Mouse (Mus musculus) gonadal fat pad, adult 2 months (tissue): ENCODE data around the gene Qars. TPM values are rescaled to one million over a fixed set of nuclear protein-coding genes. Genes with fewer than 3 reads are reported as not detected.

Source experiments
- DNase-seq: peaks from one replicate; pipeline ENCODE4 v3.0.0-alpha.2; 2012; ENCODE audit warnings: low read depth
- polyA plus RNA-seq: library from polyadenylated mRNA; depleted of rRNA; stranded (reverse); fragments of >200 nt; gene quantifications from 2 replicates; pipeline ENCODE4 v1.2.3, GENCODE M21; 2012; rRNA removed

Gene Qars
- polyA plus RNA-seq, 1 experiment = 248 TPM

DNA sequence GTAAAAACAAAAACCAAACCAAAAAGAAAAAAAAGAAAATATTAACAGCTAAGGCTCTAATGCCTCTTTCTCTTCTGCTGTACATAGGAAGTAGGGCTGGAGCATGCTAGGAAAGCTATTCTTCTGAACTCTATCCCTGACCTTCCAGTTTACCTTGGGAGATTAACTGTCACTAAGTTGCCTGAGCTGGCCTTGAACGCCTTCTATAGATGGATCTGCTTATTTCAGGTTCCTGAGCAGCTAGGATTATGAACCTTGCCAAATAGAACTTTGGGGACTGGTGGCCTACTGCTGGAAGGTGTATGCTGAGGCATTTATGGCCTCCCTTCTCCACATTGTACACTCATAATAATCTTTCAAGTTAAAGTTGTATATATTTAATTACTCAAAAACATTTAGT, 23.4 kb downstream of the Qars start:
- DNase-seq = no peak

DNA sequence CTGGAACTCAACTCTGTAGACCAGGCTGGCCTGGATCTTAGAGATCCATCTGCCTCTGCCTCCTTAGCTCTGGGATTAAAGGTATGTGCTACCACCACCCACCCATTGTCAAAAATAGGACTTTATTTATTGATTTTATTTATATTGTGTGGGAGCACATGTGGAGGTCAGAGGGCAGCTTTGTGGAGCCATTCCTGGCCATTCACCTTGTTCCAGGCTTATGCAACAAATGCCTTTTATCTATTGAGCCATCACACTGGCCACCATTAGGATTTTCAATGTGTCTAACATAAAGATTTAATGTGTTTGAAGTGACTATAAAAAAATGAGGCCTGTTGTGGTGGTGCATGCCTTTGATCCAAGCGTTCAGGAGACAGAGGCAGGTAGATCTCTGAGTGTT, 24.0 kb downstream of the Qars start:
- DNase-seq = no peak

DNA sequence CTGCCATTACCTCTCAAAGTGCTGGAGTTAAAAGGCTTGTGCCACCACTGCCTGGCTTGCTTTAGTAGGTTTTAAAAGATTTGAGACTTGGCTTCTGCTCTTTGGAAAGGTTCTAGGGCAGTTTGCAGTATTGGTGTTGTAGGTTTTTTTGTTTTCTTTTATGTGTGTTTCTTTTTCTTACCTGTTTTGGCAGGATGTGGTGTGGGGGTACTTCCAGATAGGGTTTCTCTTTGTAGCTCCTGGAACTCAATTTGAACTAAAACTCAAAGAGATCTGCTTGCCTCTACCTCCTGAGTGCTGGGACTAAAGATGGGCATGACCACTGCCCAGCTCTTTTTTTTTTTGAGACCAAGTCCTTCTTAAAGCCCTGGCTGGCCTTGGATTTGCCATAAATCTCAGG, 33.3 kb downstream of the Qars start:
- DNase-seq = no peak

DNA sequence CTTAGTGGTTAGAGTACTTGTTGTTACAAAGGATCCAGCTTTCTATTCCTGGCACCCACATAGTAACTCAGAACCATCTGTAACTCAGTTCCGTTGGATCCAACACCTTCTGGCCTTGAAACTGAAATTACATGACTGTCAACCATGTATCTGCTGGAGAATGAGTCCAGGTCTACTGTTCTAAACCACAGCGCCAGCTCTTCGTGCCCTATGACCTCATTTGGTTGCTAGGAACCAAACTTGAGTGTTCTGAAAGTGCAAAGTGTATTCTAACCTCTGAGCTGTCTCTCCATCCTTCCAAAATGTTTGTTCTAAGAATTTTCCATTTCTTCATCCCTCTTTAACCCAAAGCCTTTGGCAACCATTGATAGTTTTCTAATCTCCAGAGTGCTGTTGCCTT, 38.5 kb downstream of the Qars start:
- DNase-seq = no peak

DNA sequence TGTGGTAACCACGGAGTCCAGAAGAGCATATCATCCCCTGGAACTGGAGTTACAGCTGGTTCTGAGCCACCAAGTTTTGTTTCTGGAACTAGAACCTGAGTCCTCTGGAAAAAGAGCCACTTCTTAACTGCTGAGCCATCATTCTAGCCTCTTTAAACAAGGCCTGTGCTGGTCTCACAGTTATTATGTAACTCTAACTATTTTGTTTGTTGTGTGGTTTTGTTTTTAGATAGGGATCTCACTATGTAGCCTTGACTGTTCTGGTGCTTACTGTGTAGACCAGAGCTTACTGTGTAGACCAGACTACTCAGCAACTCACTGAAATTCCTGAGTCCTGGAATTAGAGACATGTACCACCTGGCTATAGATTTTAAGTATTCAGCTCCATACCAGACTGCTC, 39.4 kb downstream of the Qars start:
- no peak for DNase-seq

DNA sequence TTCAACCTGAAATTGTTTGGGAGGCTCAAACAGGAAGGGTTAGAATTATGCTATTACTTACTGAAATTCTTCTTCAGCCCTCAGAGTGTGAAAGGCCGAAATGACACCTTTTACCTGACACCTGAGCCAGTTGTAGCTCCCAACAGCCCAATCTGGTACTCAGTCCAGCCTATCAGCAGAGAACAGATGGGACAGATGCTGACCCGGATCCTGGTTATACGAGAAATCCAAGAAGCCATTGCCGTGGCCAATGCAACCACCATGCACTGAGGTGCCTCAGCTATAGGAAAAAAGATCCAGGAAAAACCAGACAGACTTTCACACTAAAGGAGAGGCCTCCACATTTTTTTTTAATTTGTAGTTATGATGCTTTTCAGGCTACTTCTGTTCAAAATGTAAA, 51.7 kb downstream of the Qars start:
- no peak for DNase-seq

DNA sequence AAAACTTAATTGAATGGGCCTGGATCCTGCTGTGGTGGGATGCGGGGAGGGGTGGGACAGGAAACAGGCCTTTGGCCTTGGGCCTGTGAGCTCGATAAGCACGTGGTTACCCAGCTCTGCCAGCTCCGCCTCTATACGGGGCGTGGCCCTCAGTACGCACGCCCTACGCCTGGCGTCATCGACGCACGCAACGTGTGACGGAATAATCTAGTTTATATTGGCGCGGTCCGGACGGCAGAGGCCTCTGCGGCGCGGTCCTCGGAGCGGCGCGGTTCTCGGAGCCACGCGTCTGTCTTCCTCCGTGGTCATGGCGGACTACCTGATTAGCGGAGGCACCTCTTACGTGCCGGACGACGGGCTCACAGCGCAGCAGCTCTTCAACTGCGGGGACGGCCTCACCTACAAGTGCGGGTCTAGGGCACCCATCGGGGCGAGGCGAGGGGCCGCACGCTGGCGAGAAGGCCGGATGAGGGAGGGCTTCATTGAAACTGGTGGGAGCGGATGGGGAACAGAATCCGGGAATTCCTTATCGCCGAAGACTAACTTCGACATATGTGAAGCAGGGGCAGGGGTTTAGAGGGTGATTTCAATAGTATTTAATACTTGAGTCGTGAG, 52.8 kb downstream of the Qars start, which contains the start of gene Impdh2:
Impdh2 (plus strand) TSS at position 60 of the 615 bp plus-strand sequence.
- no peak for DNase-seq

DNA sequence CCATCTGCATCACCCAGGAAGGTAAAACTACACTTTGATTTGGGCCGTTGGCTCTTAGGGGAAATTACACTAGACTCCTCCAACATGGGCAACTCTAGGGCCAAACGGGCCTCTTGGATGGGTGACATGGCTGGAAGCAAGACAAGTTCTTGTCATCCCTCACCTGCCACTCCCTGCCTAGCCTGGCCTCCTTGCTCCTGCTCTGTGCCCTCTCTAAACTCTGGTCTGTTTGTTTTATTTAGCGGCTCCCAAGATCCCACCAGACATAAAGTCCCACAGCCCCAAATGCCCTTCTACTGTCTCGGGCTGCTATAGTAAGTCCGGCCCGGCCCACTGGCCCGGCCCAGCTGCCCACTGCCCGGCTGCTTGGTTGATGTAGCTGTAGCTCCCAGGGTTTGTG, 56.2 kb downstream of the Qars start:
- no peak for DNase-seq

DNA sequence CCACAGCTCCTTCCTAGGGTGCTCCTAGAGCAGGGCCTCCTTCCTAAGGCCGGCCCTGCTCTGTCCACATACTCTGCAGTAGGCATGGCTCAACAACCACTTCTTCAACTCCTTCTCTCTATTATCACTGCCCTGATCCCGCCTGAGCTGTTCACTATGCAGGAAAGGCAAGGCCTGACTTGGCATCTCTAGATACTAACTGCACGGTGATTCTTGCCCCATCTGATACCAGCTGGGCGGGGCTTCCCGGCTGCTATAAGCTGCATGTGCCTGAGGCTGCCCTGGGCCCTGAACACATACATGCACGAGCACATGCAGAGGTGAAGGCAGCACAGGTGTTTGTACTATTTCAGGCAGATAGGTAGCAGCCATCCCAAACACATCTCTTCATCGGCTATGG, 56.6 kb downstream of the Qars start:
- no peak for DNase-seq

Other genes with a start within 250 kb of the Qars start
- 60.0 and 110 TPM in 2 replicates for gene Dag1, start 243.7 kb upstream of the Qars start, polyA plus RNA-seq
- gene Nicn1, start 217.3 kb upstream of the Qars start, polyA plus RNA-seq = 26.4 and 27.3 TPM in 2 replicates
- 37.3 and 45.6 TPM in 2 replicates for gene Amt, start 210.9 kb upstream of the Qars start, polyA plus RNA-seq
- 151 and 208 TPM in 2 replicates for gene Rhoa, start 201.6 kb upstream of the Qars start, polyA plus RNA-seq
- gene Tcta, start 201.5 kb upstream of the Qars start, polyA plus RNA-seq = 78.7 and 101 TPM in 2 replicates
- 823 and 905 TPM in 2 replicates for gene Gpx1, start 168.8 kb upstream of the Qars start, polyA plus RNA-seq
- gene Usp4, start 159.9 kb upstream of the Qars start, polyA plus RNA-seq = 66.8 and 69.5 TPM in 2 replicates
- gene 1700102P08Rik, start 114.9 kb upstream of the Qars start, polyA plus RNA-seq = 0.25 and 0.34 TPM in 2 replicates
- gene Ccdc36, start 79.2 kb upstream of the Qars start, polyA plus RNA-seq = 0.04 and 0.16 TPM in 2 replicates
- gene BC048562, start 71.2 kb upstream of the Qars start, polyA plus RNA-seq = not detected in 2 replicates
- gene Ccdc71, start 47.2 kb upstream of the Qars start, polyA plus RNA-seq = 21.5 and 23.2 TPM in 2 replicates
- gene Klhdc8b, start 46.1 kb upstream of the Qars start, polyA plus RNA-seq = 56.8 and 58.8 TPM in 2 replicates
- gene Lamb2, start 28.0 kb upstream of the Qars start, polyA plus RNA-seq = 174 and 220 TPM in 2 replicates
- 150 and 161 TPM in 2 replicates for gene Usp19, start 17.1 kb upstream of the Qars start, polyA plus RNA-seq
- 92.2 and 108 TPM in 2 replicates for gene Qrich1, start 9.1 kb downstream of the Qars start, polyA plus RNA-seq
- gene Impdh2, start 52.6 kb downstream of the Qars start, polyA plus RNA-seq = 79.5 and 90.1 TPM in 2 replicates
- gene Ndufaf3, start 59.7 kb downstream of the Qars start, polyA plus RNA-seq = 49.3 and 63.1 TPM in 2 replicates
- 197 and 214 TPM in 2 replicates for gene Dalrd3, start 62.2 kb downstream of the Qars start, polyA plus RNA-seq
- 48.1 and 59.1 TPM in 2 replicates for gene Wdr6, start 71.0 kb downstream of the Qars start, polyA plus RNA-seq
- 9.5 and 11.4 TPM in 2 replicates for gene P4htm, start 90.0 kb downstream of the Qars start, polyA plus RNA-seq
- gene Arih2, start 141.7 kb downstream of the Qars start, polyA plus RNA-seq = 40.2 and 44.6 TPM in 2 replicates
- gene Slc25a20, start 154.4 kb downstream of the Qars start, polyA plus RNA-seq = 29.2 and 30.0 TPM in 2 replicates
- gene Prkar2a, start 181.6 kb downstream of the Qars start, polyA plus RNA-seq = 18.3 and 18.9 TPM in 2 replicates